Mouse (Mus musculus) hindbrain, embryonic 14.5 days (tissue): ENCODE data around the gene Fbxo36. TPM values are rescaled to one million over a fixed set of nuclear protein-coding genes. Genes with fewer than 3 reads are reported as not detected.

Source experiments
- ATAC-seq: fragments of 200-750 bp; cut with Nextera tagmentation; 2 replicates; pipeline ENCODE4 v1.8.0; 2017; ENCODE audit warnings: moderate number of reproducible peaks, mild to moderate bottlenecking, moderate TSS enrichment, moderate library complexity; ENCODE audit not compliant: low FRiP score
- DNase-seq: peaks from one replicate; pipeline ENCODE4 v3.0.0-alpha.2; 2015; ENCODE audit warnings: low spot score
- H3K27ac ChIP-seq: fragments of 300-500 bp; sonication (generic); 2 replicates; pipeline ENCODE4 v1.5.1; 2014; ENCODE audit warnings: mild to moderate bottlenecking, moderate library complexity
- H3K27me3 ChIP-seq: fragments of 300-500 bp; sonication (generic); 2 replicates; pipeline ENCODE4 v1.6.1; 2014; ENCODE audit warnings: mild to moderate bottlenecking, low read length, mixed read lengths; ENCODE audit not compliant: control insufficient read depth, insufficient read depth
- H3K36me3 ChIP-seq: fragments of 300-500 bp; sonication (generic); replicated peaks from 2 replicates; pipeline ENCODE4 v1.6.1; 2014; ENCODE audit not compliant: control insufficient read depth, insufficient read depth
- H3K4me1 ChIP-seq: fragments of 300-500 bp; sonication (generic); replicated peaks from 2 replicates; pipeline ENCODE4 v1.6.1; 2014; ENCODE audit warnings: antibody characterized with exemption, low read length, mixed read lengths; ENCODE audit not compliant: control insufficient read depth, insufficient read depth
- H3K4me2 ChIP-seq: fragments of 300-500 bp; sonication (generic); replicated peaks from 2 replicates; pipeline ENCODE4 v1.6.1; 2014; ENCODE audit warnings: mild to moderate bottlenecking, moderate library complexity
- H3K4me3 ChIP-seq: fragments of 300-500 bp; sonication (generic); replicated peaks from 2 replicates; pipeline ENCODE4 v1.5.1; 2014; ENCODE audit warnings: mild to moderate bottlenecking, low read length
- H3K9ac ChIP-seq: fragments of 300-500 bp; sonication (generic); 2 replicates; pipeline ENCODE4 v1.6.1; 2014
- H3K9me3 ChIP-seq: fragments of 300-500 bp; sonication (generic); 2 replicates; pipeline ENCODE4 v1.6.1; 2016; ENCODE audit warnings: low read length; ENCODE audit not compliant: control insufficient read depth
- WGBS: fragments of 180-500 bp; shearing (Covaris S2); extraction: QIAGEN DNeasy Blood & Tissue Kit; methylation state at CpG from one replicate; pipeline ENCODE4 v1.1.7; 2014; 5-methylcytosine and 5-hydroxymethylcytosine counted together
- polyA plus RNA-seq: library from polyadenylated mRNA; unstranded; fragments of >200 nt; fragmentation: Nextera tagmentation; extraction: Ambion mirVana; gene quantifications from 2 replicates; pipeline ENCODE4 v1.2.1, GENCODE M21; 2014

Fbxo36 gene
- polyA plus RNA-seq, 1 experiment from 2014 or later = 9.5 TPM

- WGBS = 91% methylated on average over 9 of the region's 9 CpGs
Measured at GRCm38 (mm10) chr1:84891746-84892145, 52.1 kb downstream of the Fbxo36 start.

GRCm38 (mm10) chr1:84897364-84897763, 57.7 kb downstream of the Fbxo36 start:
- Histone ChIP-seq H3K4me1 (no peaks in the 10 kb centered on the region), H3K27me3 (no peaks in the 10 kb centered on the region), H3K4me3 (no peak overlapping the region), H3K27ac (no peak overlapping the region), H3K9me3 (no peaks in the 10 kb centered on the region), H3K9ac (no peak overlapping the region), H3K4me2 (no peak overlapping the region), H3K36me3 (no peaks in the 10 kb centered on the region)
- WGBS = 89% methylated on average over 6 of the region's 6 CpGs
- ATAC-seq (no peak), DNase-seq (no peak)

More at GRCm38 (mm10) chr1:84891746-84892145, 52.1 kb downstream of the Fbxo36 start:
- Histone ChIP-seq H3K36me3 (no peaks in the 10 kb centered on the region), H3K4me1 (peaks cover 5% of the 10 kb centered on the region; the same call in 1 of the 2 replicates), H3K9ac (no peak overlapping the region), H3K27ac (no peak overlapping the region), H3K9me3 (no peaks in the 10 kb centered on the region), H3K4me2 (no peak overlapping the region), H3K4me3 (no peak overlapping the region), H3K27me3 (no peaks in the 10 kb centered on the region)
- ATAC-seq (no peak), DNase-seq (no peak)

- no peaks in the 10 kb centered on the region for H3K9me3 ChIP-seq
- no peaks in the 10 kb centered on the region for H3K36me3 ChIP-seq
- ATAC-seq (no peak), DNase-seq (no peak)
- WGBS = 95% methylated on average over 6 of the region's 6 CpGs
- no peaks in the 10 kb centered on the region for H3K27me3 ChIP-seq
- H3K9ac ChIP-seq = no peak overlapping the region
- H3K27ac ChIP-seq = no peak overlapping the region
- H3K4me3 ChIP-seq = no peak overlapping the region
- no peaks in the 10 kb centered on the region for H3K4me1 ChIP-seq
- no peak overlapping the region for H3K4me2 ChIP-seq
Measured at GRCm38 (mm10) chr1:84899156-84899555, 59.5 kb downstream of the Fbxo36 start.

- H3K36me3 ChIP-seq = no peaks in the 10 kb centered on the region
- no peaks in the 10 kb centered on the region for H3K9me3 ChIP-seq
- H3K4me2 ChIP-seq = no peak overlapping the region
- H3K27ac ChIP-seq = no peak overlapping the region
- WGBS = 76% methylated on average over 2 of the region's 2 CpGs
- no peaks in the 10 kb centered on the region for H3K4me1 ChIP-seq
- no peak overlapping the region for H3K4me3 ChIP-seq
- ATAC-seq (peak; percentile 65; the same call in 1 of the 2 replicates), DNase-seq (no peak)
- H3K9ac ChIP-seq = no peak overlapping the region
- H3K27me3 ChIP-seq = no peaks in the 10 kb centered on the region
Measured at GRCm38 (mm10) chr1:84904467-84904866, 64.8 kb downstream of the Fbxo36 start.

GRCm38 (mm10) chr1:84910177-84910804, 70.7 kb downstream of the Fbxo36 start:
- H3K9me3 ChIP-seq = no peaks in the 10 kb centered on the region
- no peaks in the 10 kb centered on the region for H3K4me1 ChIP-seq
- H3K4me3 ChIP-seq = no peak overlapping the region
- H3K27me3 ChIP-seq = no peaks in the 10 kb centered on the region
- no peak overlapping the region for H3K27ac ChIP-seq
- WGBS = 43% methylated on average over 8 of the region's 8 CpGs
- peaks cover 19% of the 10 kb centered on the region for H3K36me3 ChIP-seq
- no peak overlapping the region for H3K4me2 ChIP-seq
- no peak for DNase-seq
- H3K9ac ChIP-seq = no peak overlapping the region
- ATAC-seq = no peak

GRCm38 (mm10) chr1:84912571-84912970, 72.9 kb downstream of the Fbxo36 start:
- no peak overlapping the region for H3K4me3 ChIP-seq
- no peak overlapping the region for H3K27ac ChIP-seq
- H3K9ac ChIP-seq = no peak overlapping the region
- no peaks in the 10 kb centered on the region for H3K4me1 ChIP-seq
- no peaks in the 10 kb centered on the region for H3K9me3 ChIP-seq
- no peak overlapping the region for H3K4me2 ChIP-seq
- ATAC-seq (no peak), DNase-seq (no peak)
- no peaks in the 10 kb centered on the region for H3K27me3 ChIP-seq
- 98% methylated on average over 11 of the region's 11 CpGs for WGBS
- peaks cover 19% of the 10 kb centered on the region for H3K36me3 ChIP-seq

GRCm38 (mm10) chr1:84915010-84915409, 75.4 kb downstream of the Fbxo36 start:
- H3K36me3 ChIP-seq = peaks cover 28% of the 10 kb centered on the region
- H3K9ac ChIP-seq = no peak overlapping the region
- no peak overlapping the region for H3K4me2 ChIP-seq
- H3K27me3 ChIP-seq = no peaks in the 10 kb centered on the region
- no peaks in the 10 kb centered on the region for H3K4me1 ChIP-seq
- no peaks in the 10 kb centered on the region for H3K9me3 ChIP-seq
- 91% methylated on average over 4 of the region's 4 CpGs for WGBS
- H3K27ac ChIP-seq = no peak overlapping the region
- ATAC-seq (no peak), DNase-seq (no peak)
- no peak overlapping the region for H3K4me3 ChIP-seq

GRCm38 (mm10) chr1:84918865-84919264, 79.2 kb downstream of the Fbxo36 start:
- H3K4me2 ChIP-seq = no peak overlapping the region
- 94% methylated on average over 3 of the region's 3 CpGs for whole genome bisulfite sequencing
- H3K4me3 ChIP-seq = no peak overlapping the region
- H3K36me3 ChIP-seq = peaks cover 10% of the 10 kb centered on the region
- DNase-seq (no peak), ATAC-seq (no peak)
- H3K27ac ChIP-seq = no peak overlapping the region
- H3K9me3 ChIP-seq = no peaks in the 10 kb centered on the region
- no peaks in the 10 kb centered on the region for H3K27me3 ChIP-seq
- H3K4me1 ChIP-seq = no peaks in the 10 kb centered on the region
- H3K9ac ChIP-seq = no peak overlapping the region

- ATAC-seq (no peak), DNase-seq (no peak)
- 90% methylated on average over 2 of the region's 2 CpGs for WGBS
- Histone ChIP-seq H3K4me3 (no peak overlapping the region), H3K27me3 (no peaks in the 10 kb centered on the region), H3K9me3 (no peaks in the 10 kb centered on the region), H3K27ac (no peak overlapping the region), H3K36me3 (peaks cover 23% of the 10 kb centered on the region), H3K4me1 (no peaks in the 10 kb centered on the region), H3K4me2 (no peak overlapping the region), H3K9ac (no peak overlapping the region)
Measured at GRCm38 (mm10) chr1:84923432-84923831, 83.8 kb downstream of the Fbxo36 start.

GRCm38 (mm10) chr1:84924134-84924533, 84.5 kb downstream of the Fbxo36 start:
- Histone ChIP-seq H3K9ac (no peak overlapping the region), H3K4me3 (no peak overlapping the region), H3K27ac (no peak overlapping the region), H3K36me3 (peaks cover 20% of the 10 kb centered on the region), H3K27me3 (no peaks in the 10 kb centered on the region), H3K4me2 (no peak overlapping the region), H3K4me1 (no peaks in the 10 kb centered on the region), H3K9me3 (no peaks in the 10 kb centered on the region)
- 86% methylated on average over 6 of the region's 6 CpGs for WGBS
- ATAC-seq = no peak
- no peak for DNase-seq
